Mouse (Mus musculus) 416B (cell line): Measurements from ENCODE around the gene Ermard.

Experiments
- DNase-seq: peaks from one replicate; pipeline ENCODE4 v3.0.0; 2011; ENCODE audit warnings: low read depth

Gene Ermard

GRCm38 (mm10) chr17:15060356-15060755 is 19.3 kb downstream of the Ermard start:
- no peak for DNase-seq

- peak; percentile 69 for DNase-seq
Observed at GRCm38 (mm10) chr17:15065391-15066024, 24.5 kb downstream of the Ermard start.

- DNase-seq: peak; percentile 22
Observed at GRCm38 (mm10) chr17:15066066-15066465, 25.1 kb downstream of the Ermard start.

GRCm38 (mm10) chr17:15066911-15067310 is 25.9 kb downstream of the Ermard start:
- no peak for DNase-seq

GRCm38 (mm10) chr17:15068040-15068792 is 27.2 kb downstream of the Ermard start:
- peak; percentile 91 for DNase-seq

GRCm38 (mm10) chr17:15069124-15069523 is 28.1 kb downstream of the Ermard start:
- no peak for DNase-seq

- no peak for DNase-seq
Observed at GRCm38 (mm10) chr17:15072211-15072610, 31.2 kb downstream of the Ermard start.

GRCm38 (mm10) chr17:15075033-15075432 is 34.0 kb downstream of the Ermard start:
- no peak for DNase-seq

- no peak for DNase-seq
Observed at GRCm38 (mm10) chr17:15077536-15077935, 36.5 kb downstream of the Ermard start.

GRCm38 (mm10) chr17:15084226-15084848 is 43.3 kb downstream of the Ermard start:
- peak; percentile 83 for DNase-seq

GRCm38 (mm10) chr17:15085006-15085405 is 44.0 kb downstream of the Ermard start:
- no peak for DNase-seq

GRCm38 (mm10) chr17:15088166-15088565 is 47.2 kb downstream of the Ermard start:
- no peak for DNase-seq

GRCm38 (mm10) chr17:15088591-15089001 is 47.6 kb downstream of the Ermard start:
- no peak for DNase-seq

- peak; percentile 69 for DNase-seq
Observed at GRCm38 (mm10) chr17:15091739-15092138, 50.7 kb downstream of the Ermard start.

- no peak for DNase-seq
Observed at GRCm38 (mm10) chr17:15093523-15093922, 52.5 kb downstream of the Ermard start.

- DNase-seq: peak; percentile 11
Observed at GRCm38 (mm10) chr17:15096853-15097252, 55.8 kb downstream of the Ermard start.

- DNase-seq: no peak
Observed at GRCm38 (mm10) chr17:15098677-15099076, 57.7 kb downstream of the Ermard start.

- DNase-seq: no peak
Observed at GRCm38 (mm10) chr17:15101355-15101754, 60.3 kb downstream of the Ermard start.

- peak; percentile 97 for DNase-seq
Observed at GRCm38 (mm10) chr17:15107143-15107649, 66.2 kb downstream of the Ermard start.

GRCm38 (mm10) chr17:15108473-15109441 is 67.7 kb downstream of the Ermard start:
- DNase-seq: peak; percentile 73

- DNase-seq: no peak
Observed at GRCm38 (mm10) chr17:15115550-15115949, 74.5 kb downstream of the Ermard start.

GRCm38 (mm10) chr17:15120096-15120495 is 79.1 kb downstream of the Ermard start:
- no peak for DNase-seq
